Mouse (Mus musculus) liver, embryonic 16.5 days (tissue): ENCODE data around the gene Rbm34. TPM values are rescaled to one million over a fixed set of nuclear protein-coding genes. Genes with fewer than 3 reads are reported as not detected.

Experiments
- ATAC-seq: fragments of 200-750 bp; cut with Nextera tagmentation; 2 replicates; pipeline ENCODE4 v1.8.0; 2017; ENCODE audit warnings: low read depth, mild to moderate bottlenecking, moderate number of reproducible peaks, moderate library complexity
- H3K27ac ChIP-seq: fragments of 300-500 bp; sonication (generic); 2 replicates; pipeline ENCODE4 v1.5.1; 2014; ENCODE audit warnings: mild to moderate bottlenecking, low read length
- H3K27me3 ChIP-seq: fragments of 300-500 bp; sonication (generic); 2 replicates; pipeline ENCODE4 v1.6.1; 2014; ENCODE audit warnings: low read depth, low read length, mixed read lengths; ENCODE audit not compliant: control insufficient read depth, insufficient read depth
- H3K36me3 ChIP-seq: fragments of 300-500 bp; sonication (generic); 2 replicates; pipeline ENCODE4 v1.6.1; 2014; ENCODE audit warnings: mild to moderate bottlenecking; ENCODE audit not compliant: control insufficient read depth, insufficient read depth
- H3K4me1 ChIP-seq: fragments of 300-500 bp; sonication (generic); 2 replicates; pipeline ENCODE4 v1.6.1; 2014; ENCODE audit warnings: low read depth, low read length, mixed read lengths; ENCODE audit not compliant: control insufficient read depth
- H3K4me2 ChIP-seq: fragments of 300-500 bp; sonication (generic); 2 replicates; pipeline ENCODE4 v1.6.1; 2014; ENCODE audit warnings: low read depth, low read length, mixed read lengths
- H3K4me3 ChIP-seq: fragments of 300-500 bp; sonication (generic); 2 replicates; pipeline ENCODE4 v1.5.1; 2014; ENCODE audit warnings: low read depth, mild to moderate bottlenecking, low read length
- H3K9ac ChIP-seq: fragments of 300-500 bp; sonication (generic); 2 replicates; pipeline ENCODE4 v1.6.1; 2014; ENCODE audit warnings: low read depth, low read length
- H3K9me3 ChIP-seq: fragments of 300-500 bp; sonication (generic); replicated peaks from 2 replicates; pipeline ENCODE4 v1.6.1; 2016; ENCODE audit warnings: low read length; ENCODE audit not compliant: control insufficient read depth
- WGBS: fragments of 180-500 bp; shearing (Covaris S2); extraction: QIAGEN DNeasy Blood & Tissue Kit; methylation state at CpG from one replicate; pipeline ENCODE4 v1.1.7; 2014; ENCODE audit not compliant: insufficient replicate concordance; 5-methylcytosine and 5-hydroxymethylcytosine counted together
- polyA plus RNA-seq: library from polyadenylated mRNA; unstranded; fragments of >200 nt; fragmentation: Nextera tagmentation; extraction: Ambion mirVana; gene quantifications from 2 replicates; pipeline ENCODE4 v1.2.1, GENCODE M21; 2015

Gene Rbm34
- polyA plus RNA-seq, 1 experiment from 2014 or later = 6.9 TPM

DNA sequence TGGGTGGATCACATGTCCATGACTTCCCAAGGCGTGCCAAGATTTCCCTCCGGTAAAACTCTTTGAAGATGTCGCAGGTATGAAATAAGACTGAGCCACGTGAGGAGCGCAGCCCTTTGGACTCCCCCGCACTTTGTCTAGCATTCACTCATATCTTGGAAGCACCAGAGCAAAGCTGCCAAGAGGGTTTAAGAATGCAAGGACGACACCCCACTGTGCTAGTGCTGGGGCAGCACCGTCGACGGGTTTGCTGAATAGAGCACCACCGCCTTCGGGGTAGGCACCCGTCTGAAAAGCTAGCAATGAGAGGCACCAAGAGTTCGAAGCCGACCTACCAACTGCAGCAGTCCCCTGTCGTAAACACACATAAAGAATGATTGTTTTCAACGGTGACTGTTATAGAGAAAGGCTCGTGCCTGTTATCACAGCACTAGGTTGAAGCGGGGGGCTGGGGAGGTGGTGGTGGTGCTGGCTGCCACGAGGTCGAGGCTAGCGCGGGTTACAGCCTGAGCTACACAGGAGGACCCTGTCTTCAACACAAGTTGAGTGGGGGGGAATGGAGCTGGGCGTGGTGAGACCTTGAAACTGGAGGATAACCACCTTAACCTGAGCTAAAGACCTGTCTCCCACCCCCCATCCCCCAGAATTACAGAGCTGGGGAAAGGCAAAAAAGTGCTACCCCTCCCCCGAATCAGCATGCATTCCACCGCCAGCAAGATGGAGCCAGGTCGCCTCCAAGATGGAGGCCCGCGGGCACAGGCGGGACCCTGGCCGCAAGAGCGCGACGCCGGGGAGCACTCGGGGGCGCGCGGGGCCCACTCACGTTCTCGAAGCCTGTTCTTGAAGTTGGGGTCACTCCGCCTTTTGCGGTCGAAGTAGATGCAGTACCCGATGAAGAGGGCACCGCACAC is 25.8 kb downstream of the Rbm34 start:
- H3K36me3 ChIP-seq = no peaks in the 10 kb centered on the region

DNA sequence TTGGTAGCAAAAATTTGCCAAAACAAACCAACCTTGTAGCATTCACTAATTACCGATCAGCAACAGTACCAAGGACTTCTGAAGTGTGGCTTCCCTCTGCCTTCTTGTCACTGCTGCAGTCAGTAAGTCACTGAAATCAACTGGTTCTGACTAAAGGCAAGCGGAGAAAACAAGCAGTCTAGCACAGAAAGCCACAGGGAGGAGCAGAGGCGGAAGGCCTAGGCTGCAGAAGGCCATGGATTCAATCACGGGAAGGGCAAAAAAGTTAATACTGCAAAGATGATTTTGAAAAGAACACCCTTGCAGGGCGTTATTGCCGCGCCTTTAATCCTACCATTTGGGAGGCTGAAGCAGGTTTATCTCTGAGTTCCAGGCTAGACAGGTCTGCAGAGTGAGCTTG is 27.3 kb downstream of the Rbm34 start:
- Histone ChIP-seq H3K36me3 (0 out of 2 replicates have a peak, but pooled peaks cover 4% of the 10 kb centered on the region), H3K4me1 (peaks cover 25% of the 10 kb centered on the region), H3K4me3 (peak overlapping the region; percentile 87), H3K27ac (no peak overlapping the region), H3K9me3 (no peaks in the 10 kb centered on the region), H3K9ac (peak overlapping the region; percentile 91; the same call in 1 of the 2 replicates), H3K27me3 (no peaks in the 10 kb centered on the region), H3K4me2 (peak overlapping the region; percentile 93)
- no peak for ATAC-seq
- WGBS = 40% methylated on average over 7 of the region's 7 CpGs

More for the DNA sequence above, 25.8 kb downstream of the Rbm34 start:
- peak overlapping the region; percentile 91 for H3K9ac ChIP-seq
- WGBS = under 1% methylated on average over 46 of the region's 46 CpGs
- ATAC-seq = peak; percentile 41
- peak overlapping the region; percentile 87 for H3K4me3 ChIP-seq
- peak overlapping the region; percentile 93 for H3K4me2 ChIP-seq
- no peaks in the 10 kb centered on the region for H3K9me3 ChIP-seq
- peak overlapping the region; percentile 72 for H3K27ac ChIP-seq
- no peaks in the 10 kb centered on the region for H3K27me3 ChIP-seq
- H3K4me1 ChIP-seq = peaks cover 25% of the 10 kb centered on the region

DNA sequence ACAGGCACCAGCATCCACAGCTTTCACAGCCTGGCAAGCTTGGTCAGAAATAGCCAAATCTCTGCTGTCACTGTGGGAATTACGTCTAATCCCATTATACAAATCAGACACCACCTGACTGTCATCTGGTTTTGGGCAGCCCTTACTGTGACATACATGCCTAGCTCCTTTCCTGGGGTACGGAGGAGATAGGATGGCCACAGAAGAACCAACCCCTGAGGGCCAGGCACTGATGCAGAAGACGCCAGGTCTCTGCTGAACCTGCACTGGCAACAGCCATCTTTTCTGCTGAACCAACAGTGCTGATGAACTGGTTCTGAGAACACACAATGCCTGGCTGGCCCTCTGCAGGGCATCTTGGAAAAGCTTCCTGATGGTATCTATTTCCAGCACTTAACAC is 33.5 kb downstream of the Rbm34 start:
- WGBS = 74% methylated on average over 3 of the region's 3 CpGs
- H3K27ac ChIP-seq = no peak overlapping the region
- H3K4me1 ChIP-seq = peaks cover 12% of the 10 kb centered on the region
- no peak overlapping the region for H3K4me3 ChIP-seq
- no peak overlapping the region for H3K4me2 ChIP-seq
- ATAC-seq = no peak
- H3K36me3 ChIP-seq = peaks cover 45% of the 10 kb centered on the region
- no peaks in the 10 kb centered on the region for H3K27me3 ChIP-seq
- no peaks in the 10 kb centered on the region for H3K9me3 ChIP-seq
- no peak overlapping the region for H3K9ac ChIP-seq

- ATAC-seq = no peak; the same call in 1 of the 2 replicates
- peaks cover 7% of the 10 kb centered on the region for H3K4me1 ChIP-seq
- no peak overlapping the region for H3K9ac ChIP-seq
- no peak overlapping the region for H3K4me2 ChIP-seq
- H3K27ac ChIP-seq = no peak overlapping the region
- H3K4me3 ChIP-seq = no peak overlapping the region
- peaks cover 49% of the 10 kb centered on the region for H3K36me3 ChIP-seq
- no peaks in the 10 kb centered on the region for H3K27me3 ChIP-seq
- no peaks in the 10 kb centered on the region for H3K9me3 ChIP-seq
These were observed 34.9 kb downstream of the Rbm34 start for GRCm38 (mm10) chr8:126935932-126936331.

DNA sequence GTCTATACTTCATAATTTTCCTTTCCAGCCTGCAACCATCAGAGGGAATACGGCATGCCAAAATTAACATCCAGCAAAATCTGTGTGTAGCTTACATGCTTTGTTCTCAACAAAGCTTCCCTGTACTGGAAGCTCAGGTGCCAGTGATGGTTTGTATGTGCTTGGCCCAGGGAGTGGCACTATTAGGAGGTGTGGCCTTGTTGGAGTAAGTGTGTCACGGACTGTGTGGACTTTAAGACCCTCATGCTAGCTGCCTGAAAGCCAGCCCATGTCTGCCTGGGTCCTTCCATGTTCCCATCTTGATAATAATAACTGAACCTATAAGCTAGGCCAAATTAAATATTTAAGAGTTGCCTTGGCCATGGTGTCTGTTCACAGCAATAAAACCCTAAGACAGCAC is 35.5 kb downstream of the Rbm34 start:
- Histone ChIP-seq H3K9me3 (no peaks in the 10 kb centered on the region), H3K4me2 (no peak overlapping the region), H3K36me3 (peaks cover 49% of the 10 kb centered on the region), H3K4me1 (peaks cover 7% of the 10 kb centered on the region), H3K27ac (no peak overlapping the region), H3K9ac (no peak overlapping the region), H3K4me3 (no peak overlapping the region), H3K27me3 (no peaks in the 10 kb centered on the region)
- WGBS = 81% methylated on average over 2 of the region's 2 CpGs
- ATAC-seq = no peak

DNA sequence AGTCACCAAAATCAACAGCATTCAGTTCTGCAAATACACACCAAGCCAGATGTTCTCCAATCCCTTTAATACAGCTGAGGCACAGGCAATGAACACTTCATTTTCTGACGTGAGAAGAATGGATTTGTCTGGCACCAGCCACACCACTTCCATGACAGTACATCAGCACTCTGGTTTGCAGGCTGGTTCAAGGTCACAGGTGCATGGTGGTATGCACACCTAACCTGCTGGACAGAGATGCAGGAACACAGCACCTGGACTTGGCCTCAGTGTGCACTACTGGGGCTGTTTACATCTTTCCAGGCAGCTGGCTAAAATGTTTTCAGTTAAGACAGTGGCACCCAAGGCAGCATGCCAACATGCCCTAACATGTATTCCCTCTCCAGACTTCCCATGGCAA is 38.2 kb downstream of the Rbm34 start:
- no peak overlapping the region for H3K27ac ChIP-seq
- WGBS = 65% methylated on average over 1 of the region's 1 CpGs

GRCm38 (mm10) chr8:126932249-126932648 is 38.6 kb downstream of the Rbm34 start:
- WGBS = 96% methylated on average over 1 of the region's 1 CpGs
- no peaks in the 10 kb centered on the region for H3K9me3 ChIP-seq
- H3K4me1 ChIP-seq = peaks cover 12% of the 10 kb centered on the region
- peaks cover 37% of the 10 kb centered on the region for H3K36me3 ChIP-seq
- no peak overlapping the region for H3K9ac ChIP-seq
- no peak for ATAC-seq
- H3K27me3 ChIP-seq = no peaks in the 10 kb centered on the region
- H3K4me2 ChIP-seq = no peak overlapping the region
- H3K27ac ChIP-seq = no peak overlapping the region
- H3K4me3 ChIP-seq = no peak overlapping the region

More for the DNA sequence above, 38.2 kb downstream of the Rbm34 start:
- peaks cover 12% of the 10 kb centered on the region for H3K4me1 ChIP-seq
- H3K4me3 ChIP-seq = no peak overlapping the region
- no peaks in the 10 kb centered on the region for H3K27me3 ChIP-seq
- H3K36me3 ChIP-seq = peaks cover 41% of the 10 kb centered on the region
- no peaks in the 10 kb centered on the region for H3K9me3 ChIP-seq
- ATAC-seq = no peak
- H3K9ac ChIP-seq = no peak overlapping the region
- no peak overlapping the region for H3K4me2 ChIP-seq

GRCm38 (mm10) chr8:126931720-126932119 is 39.2 kb downstream of the Rbm34 start:
- Histone ChIP-seq H3K27ac (no peak overlapping the region), H3K9me3 (no peaks in the 10 kb centered on the region), H3K9ac (no peak overlapping the region), H3K36me3 (peaks cover 32% of the 10 kb centered on the region), H3K4me3 (no peak overlapping the region), H3K4me2 (no peak overlapping the region), H3K4me1 (peaks cover 12% of the 10 kb centered on the region), H3K27me3 (no peaks in the 10 kb centered on the region)
- WGBS = 33% methylated on average over 2 of the region's 2 CpGs
- no peak for ATAC-seq

DNA sequence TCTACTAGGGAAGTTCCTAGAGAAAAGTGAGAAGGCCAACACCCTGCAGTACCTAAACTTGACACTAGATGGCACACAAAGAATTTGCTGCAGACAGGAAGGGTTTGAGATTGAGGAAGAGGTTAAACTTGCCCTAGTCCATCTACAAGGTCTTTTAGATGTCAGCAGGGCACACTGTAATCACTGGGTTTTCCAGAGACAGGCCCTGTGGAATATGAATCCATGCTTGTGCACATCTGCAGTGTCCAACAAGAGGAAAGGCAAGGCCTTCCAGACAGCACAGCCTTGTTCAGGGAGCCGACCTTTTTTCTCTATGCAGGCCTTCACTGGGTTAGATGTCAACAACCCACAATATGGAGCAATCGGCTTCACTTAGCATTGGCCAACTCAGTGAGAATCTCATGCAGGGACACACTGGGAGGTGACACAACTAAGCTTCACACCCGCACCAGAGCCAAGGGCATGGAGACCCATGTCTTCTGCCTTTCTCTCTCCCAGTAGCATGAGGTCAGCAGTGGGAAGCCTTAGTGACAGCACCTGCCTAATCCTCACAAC is 41.2 kb downstream of the Rbm34 start:
- Histone ChIP-seq H3K27ac (peak overlapping the region; percentile 46), H3K36me3 (peaks cover 22% of the 10 kb centered on the region)

More for the DNA sequence above, 41.2 kb downstream of the Rbm34 start:
- no peaks in the 10 kb centered on the region for H3K27me3 ChIP-seq
- 60% methylated on average over 3 of the region's 3 CpGs for WGBS
- H3K9ac ChIP-seq = no peak overlapping the region
- no peak overlapping the region for H3K4me2 ChIP-seq
- peaks cover 12% of the 10 kb centered on the region for H3K4me1 ChIP-seq
- no peaks in the 10 kb centered on the region for H3K9me3 ChIP-seq
- H3K4me3 ChIP-seq = no peak overlapping the region
- peak; percentile 30; the same call in 1 of the 2 replicates for ATAC-seq
